Mouse (Mus musculus) lung, postnatal 0 days (tissue): Measurements from ENCODE around the gene Axl.

Experiments used
- CTCF ChIP-seq: IDR thresholded peaks from 2 replicates; pipeline ENCODE4 v1.5.1; 2016; ENCODE audit warnings: antibody characterized with exemption, mild to moderate bottlenecking
- EP300 ChIP-seq: IDR thresholded peaks from 2 replicates; pipeline ENCODE4 v1.6.1; 2016; ENCODE audit warnings: antibody characterized with exemption, mild to moderate bottlenecking, control low read depth

DNA sequence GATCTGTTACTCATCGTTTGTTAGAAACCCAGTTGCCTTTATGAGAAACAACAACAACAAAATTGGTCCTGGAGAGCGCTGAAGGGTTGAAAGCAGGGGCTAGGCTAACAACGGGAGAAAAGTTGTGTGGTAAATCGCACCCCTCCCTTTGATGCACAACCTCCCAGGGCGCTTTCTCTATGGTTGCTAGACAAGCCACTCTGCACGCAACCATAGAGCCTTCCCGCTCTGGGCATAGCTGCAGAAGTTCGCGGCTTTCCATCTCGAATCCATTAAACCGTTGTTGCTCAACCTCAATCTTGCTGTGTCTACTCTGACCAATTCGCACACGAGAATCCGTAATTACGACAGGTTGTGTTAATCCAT is 33.1 kb downstream of the Axl start:
- TF ChIP-seq CTCF (no peak), EP300 (peak; percentile 29)
